Mouse (Mus musculus): ENCODE measurements at regions not wholly inside any gene's neighbourhood (a gene's known extent, or its start where the extent isn't known, plus 50 kb on each side); places are given as distances from the start of the nearest gene placed in this dataset.
"Not testable (repeated sequence)": the region's sequence is repeated elsewhere in the genome, so short reads cannot be mapped to it uniquely, and the experiment has no call there.

- DNase-seq: no peak
Observed at GRCm38 (mm10) chr12:93142265-93142664, 1293.3 kb upstream of the Sel1l start.

GRCm38 (mm10) chr12:93136395-93136794 is 1287.4 kb upstream of the Sel1l start:
- DNase-seq: no peak

GRCm38 (mm10) chr12:93122216-93122615 is 1273.3 kb upstream of the Sel1l start:
- DNase-seq: no peak

GRCm38 (mm10) chr12:93088031-93088790 is 1239.3 kb upstream of the Sel1l start:
- no peak for DNase-seq

GRCm38 (mm10) chr12:93063864-93064263 is 1214.9 kb upstream of the Sel1l start:
- no peak for DNase-seq

GRCm38 (mm10) chr12:93019633-93020032 is 1170.7 kb upstream of the Sel1l start:
- DNase-seq: no peak

GRCm38 (mm10) chr12:93011583-93011982 is 1162.6 kb upstream of the Sel1l start:
- DNase-seq: no peak

GRCm38 (mm10) chr12:93006844-93007365 is 1157.9 kb upstream of the Sel1l start:
- no peak for DNase-seq

- no peak for DNase-seq
Observed at GRCm38 (mm10) chr12:93003125-93003524, 1154.2 kb upstream of the Sel1l start.

GRCm38 (mm10) chr12:92975698-92976097 is 1126.7 kb upstream of the Sel1l start:
- no peak for DNase-seq

- DNase-seq: no peak
Observed at GRCm38 (mm10) chr12:92944352-92944751, 1095.4 kb upstream of the Sel1l start.

GRCm38 (mm10) chr12:92927591-92927990 is 1078.6 kb upstream of the Sel1l start:
- DNase-seq: no peak

GRCm38 (mm10) chr12:92926942-92927341 is 1078.0 kb upstream of the Sel1l start:
- no peak for DNase-seq

GRCm38 (mm10) chr12:92919920-92920319 is 1071.0 kb upstream of the Sel1l start:
- no peak for DNase-seq

- DNase-seq: no peak
Observed at GRCm38 (mm10) chr12:92916267-92916666, 1067.3 kb upstream of the Sel1l start.

- DNase-seq: no peak
Observed at GRCm38 (mm10) chr12:92915776-92916175, 1066.8 kb upstream of the Sel1l start.

- DNase-seq: no peak
Observed at GRCm38 (mm10) chr12:92915203-92915602, 1066.2 kb upstream of the Sel1l start.

GRCm38 (mm10) chr12:92904382-92904781 is 1055.4 kb upstream of the Sel1l start:
- DNase-seq: no peak

GRCm38 (mm10) chr12:92892315-92892714 is 1043.4 kb upstream of the Sel1l start:
- DNase-seq: no peak

- not testable (repeated sequence) for DNase-seq
Observed at GRCm38 (mm10) chr12:92891663-92892062, 1042.7 kb upstream of the Sel1l start.

- DNase-seq: not testable (repeated sequence)
Observed at GRCm38 (mm10) chr12:92891126-92891525, 1042.2 kb upstream of the Sel1l start.

- DNase-seq: no peak
Observed at GRCm38 (mm10) chr12:92887747-92888146, 1038.8 kb upstream of the Sel1l start.

GRCm38 (mm10) chr12:92886394-92887075 is 1037.6 kb upstream of the Sel1l start:
- DNase-seq: not testable (repeated sequence)

GRCm38 (mm10) chr12:92884014-92884413 is 1035.1 kb upstream of the Sel1l start:
- not testable (repeated sequence) for DNase-seq

Data from right cerebral cortex, postnatal 25 days (tissue).